Mouse (Mus musculus) embryonic facial prominence, embryonic 12.5 days (tissue): ENCODE measurements at regions not wholly inside any gene's neighbourhood (a gene's known extent, or its start where the extent isn't known, plus 50 kb on each side); places are given as distances from the start of the nearest gene placed in this dataset.
"Not testable (repeated sequence)": the region's sequence is repeated elsewhere in the genome, so short reads cannot be mapped to it uniquely, and the experiment has no call there.

Source experiments
- ATAC-seq: fragments of 200-750 bp; cut with Nextera tagmentation; 2 replicates; pipeline ENCODE4 v1.8.0; 2017; ENCODE audit not compliant: insufficient number of reproducible peaks, insufficient read depth, low FRiP score, low TSS enrichment
- H3K27ac ChIP-seq: fragments of 300-500 bp; sonication (generic); 2 replicates; pipeline ENCODE4 v1.5.1; 2016; ENCODE audit warnings: mild to moderate bottlenecking
- H3K27me3 ChIP-seq: fragments of 300-500 bp; sonication (generic); 2 replicates; pipeline ENCODE4 v1.6.1; 2016; ENCODE audit warnings: mild to moderate bottlenecking, moderate library complexity
- H3K36me3 ChIP-seq: fragments of 300-500 bp; sonication (generic); 2 replicates; pipeline ENCODE4 v1.6.1; 2016; ENCODE audit warnings: mild to moderate bottlenecking
- H3K4me1 ChIP-seq: fragments of 300-500 bp; sonication (generic); 2 replicates; pipeline ENCODE4 v1.6.1; 2016
- H3K4me2 ChIP-seq: fragments of 300-500 bp; sonication (generic); replicated peaks from 2 replicates; pipeline ENCODE4 v1.6.1; 2016; ENCODE audit warnings: mild to moderate bottlenecking, moderate library complexity
- H3K4me3 ChIP-seq: fragments of 300-500 bp; sonication (generic); 2 replicates; pipeline ENCODE4 v1.5.1; 2016; ENCODE audit warnings: mild to moderate bottlenecking
- H3K9ac ChIP-seq: fragments of 300-500 bp; sonication (generic); 2 replicates; pipeline ENCODE4 v1.6.1; 2016; ENCODE audit warnings: mild to moderate bottlenecking, moderate library complexity
- H3K9me3 ChIP-seq: fragments of 300-500 bp; sonication (generic); 2 replicates; pipeline ENCODE4 v1.6.1; 2016; ENCODE audit warnings: mild to moderate bottlenecking, moderate library complexity
- WGBS: fragments of 180-500 bp; shearing (Covaris S2); methylation state at CpG from one replicate; pipeline ENCODE4 v1.1.7; 2016; 5-methylcytosine and 5-hydroxymethylcytosine counted together

- no peak for ATAC-seq
- Histone ChIP-seq H3K9ac (no peak overlapping the region), H3K36me3 (no peaks in the 10 kb centered on the region), H3K4me3 (no peak overlapping the region), H3K27ac (no peak overlapping the region), H3K4me1 (no peaks in the 10 kb centered on the region), H3K27me3 (no peaks in the 10 kb centered on the region), H3K9me3 (no peaks in the 10 kb centered on the region), H3K4me2 (no peak overlapping the region)
- 88% methylated on average over 1 of the region's 1 CpGs for WGBS
Measured at GRCm38 (mm10) chr6:16365450-16365849, 532.8 kb downstream of the Tfec start.

GRCm38 (mm10) chr6:16362057-16362456, 536.2 kb downstream of the Tfec start:
- H3K27me3 ChIP-seq = no peaks in the 10 kb centered on the region

GRCm38 (mm10) chr6:16359881-16360711, 538.1 kb downstream of the Tfec start:
- not testable (repeated sequence) for H3K4me3 ChIP-seq, H3K9me3 ChIP-seq, ATAC-seq, H3K9ac ChIP-seq, H3K4me2 ChIP-seq, H3K27ac ChIP-seq, H3K36me3 ChIP-seq, H3K4me1 ChIP-seq, H3K27me3 ChIP-seq
- WGBS = 35% methylated on average over 24 of the region's 25 CpGs

More at GRCm38 (mm10) chr6:16362057-16362456, 536.2 kb downstream of the Tfec start:
- Histone ChIP-seq H3K9ac (no peak overlapping the region), H3K4me1 (no peaks in the 10 kb centered on the region), H3K27ac (no peak overlapping the region), H3K4me2 (no peak overlapping the region), H3K4me3 (no peak overlapping the region), H3K9me3 (no peaks in the 10 kb centered on the region), H3K36me3 (no peaks in the 10 kb centered on the region)
- WGBS = 61% methylated on average over 4 of the region's 4 CpGs
- ATAC-seq = no peak

GRCm38 (mm10) chr6:16359464-16359863, 538.8 kb downstream of the Tfec start:
- ATAC-seq = no peak
- Histone ChIP-seq H3K4me1 (no peaks in the 10 kb centered on the region), H3K27me3 (no peaks in the 10 kb centered on the region), H3K4me3 (peak overlapping the region; percentile 27), H3K9me3 (no peaks in the 10 kb centered on the region), H3K36me3 (no peaks in the 10 kb centered on the region), H3K9ac (no peak overlapping the region), H3K27ac (no peak overlapping the region), H3K4me2 (peak overlapping the region; percentile 44)
- WGBS = 91% methylated on average over 7 of the region's 7 CpGs

- H3K9me3 ChIP-seq = no peaks in the 10 kb centered on the region
- no peak overlapping the region for H3K27ac ChIP-seq
- WGBS = 13% methylated on average over 8 of the region's 8 CpGs
- H3K4me1 ChIP-seq = peaks cover 6% of the 10 kb centered on the region; the same call in 1 of the 2 replicates
- H3K36me3 ChIP-seq = no peaks in the 10 kb centered on the region
- H3K27me3 ChIP-seq = no peaks in the 10 kb centered on the region
- H3K4me3 ChIP-seq = no peak overlapping the region
- H3K4me2 ChIP-seq = peak overlapping the region; percentile 31
- no peak overlapping the region for H3K9ac ChIP-seq
- ATAC-seq = no peak
Measured at GRCm38 (mm10) chr6:16333638-16334037, 564.6 kb downstream of the Tfec start.

- no peak overlapping the region for H3K4me3 ChIP-seq
- no peak for ATAC-seq
- 88% methylated on average over 15 of the region's 15 CpGs for WGBS
- H3K27ac ChIP-seq = no peak overlapping the region
- peaks cover 16% of the 10 kb centered on the region; the same call in 1 of the 2 replicates for H3K4me1 ChIP-seq
- H3K9ac ChIP-seq = no peak overlapping the region
- H3K36me3 ChIP-seq = no peaks in the 10 kb centered on the region
- H3K27me3 ChIP-seq = no peaks in the 10 kb centered on the region
- no peaks in the 10 kb centered on the region for H3K9me3 ChIP-seq
- no peak overlapping the region for H3K4me2 ChIP-seq
Measured at GRCm38 (mm10) chr6:16314305-16315010, 583.8 kb downstream of the Tfec start.

GRCm38 (mm10) chr6:16312915-16313314, 585.3 kb downstream of the Tfec start:
- Histone ChIP-seq H3K9ac (no peak overlapping the region), H3K27ac (no peak overlapping the region), H3K9me3 (no peaks in the 10 kb centered on the region), H3K4me3 (no peak overlapping the region), H3K4me2 (no peak overlapping the region), H3K36me3 (no peaks in the 10 kb centered on the region), H3K4me1 (peaks cover 11% of the 10 kb centered on the region; the same call in 1 of the 2 replicates), H3K27me3 (no peaks in the 10 kb centered on the region)
- WGBS = 39% methylated on average over 1 of the region's 1 CpGs
- no peak for ATAC-seq

GRCm38 (mm10) chr6:16283328-16284072, 563.0 kb downstream of the Mdfic start:
- Histone ChIP-seq H3K36me3 (no peaks in the 10 kb centered on the region), H3K4me1 (no peaks in the 10 kb centered on the region), H3K27ac (no peak overlapping the region), H3K9ac (no peak overlapping the region), H3K9me3 (no peaks in the 10 kb centered on the region), H3K4me3 (no peak overlapping the region), H3K4me2 (no peak overlapping the region), H3K27me3 (no peaks in the 10 kb centered on the region)
- ATAC-seq = no peak
- WGBS = 56% methylated on average over 8 of the region's 8 CpGs

- ATAC-seq = no peak
Measured at GRCm38 (mm10) chr6:16281938-16282337, 561.5 kb downstream of the Mdfic start.

More at GRCm38 (mm10) chr6:16281938-16282337, 561.5 kb downstream of the Mdfic start:
- no peak overlapping the region for H3K4me2 ChIP-seq
- no peak overlapping the region for H3K4me3 ChIP-seq
- H3K9me3 ChIP-seq = no peaks in the 10 kb centered on the region
- no peaks in the 10 kb centered on the region for H3K27me3 ChIP-seq
- H3K4me1 ChIP-seq = no peaks in the 10 kb centered on the region
- WGBS = 86% methylated on average over 6 of the region's 6 CpGs
- no peaks in the 10 kb centered on the region for H3K36me3 ChIP-seq
- H3K27ac ChIP-seq = no peak overlapping the region
- H3K9ac ChIP-seq = no peak overlapping the region
